Mouse (Mus musculus) spleen, postnatal 14 days (tissue): ENCODE results near the gene Stx1b.

ENCODE experiments used
- DNase-seq, 2 experiments: peaks; one replicate each; pipeline ENCODE4 v3.0.0; 2021 to 2022; ENCODE audit warnings: low spot score in 2 of 2

Gene Stx1b

GRCm38 (mm10) chr7:127817053-127817452 lies 7.3 kb downstream of the Stx1b start:
- no peak for DNase-seq

- DNase-seq: no peak
Observed at GRCm38 (mm10) chr7:127815954-127816821, 8.2 kb downstream of the Stx1b start.

- DNase-seq: no peak
Observed at GRCm38 (mm10) chr7:127815116-127815665, 9.2 kb downstream of the Stx1b start.

GRCm38 (mm10) chr7:127814241-127814921 lies 10.0 kb downstream of the Stx1b start:
- no peak for DNase-seq

- no peak for DNase-seq
Observed at GRCm38 (mm10) chr7:127813821-127814220, 10.5 kb downstream of the Stx1b start.

- no peak for DNase-seq
Observed at GRCm38 (mm10) chr7:127812292-127812691, 12.1 kb downstream of the Stx1b start.

GRCm38 (mm10) chr7:127811240-127811639 lies 13.1 kb downstream of the Stx1b start:
- no peak for DNase-seq

- no peak for DNase-seq
Observed at GRCm38 (mm10) chr7:127810650-127811049, 13.7 kb downstream of the Stx1b start.

GRCm38 (mm10) chr7:127809846-127810245 lies 14.5 kb downstream of the Stx1b start:
- no peak for DNase-seq

- DNase-seq: no peak
Observed at GRCm38 (mm10) chr7:127808821-127809220, 15.5 kb downstream of the Stx1b start.

- no peak for DNase-seq
Observed at GRCm38 (mm10) chr7:127802313-127802712, 22.0 kb downstream of the Stx1b start.

GRCm38 (mm10) chr7:127801010-127801621 lies 23.2 kb downstream of the Stx1b start:
- no peak for DNase-seq

- peak; percentile 61 to 74 for DNase-seq
Observed at GRCm38 (mm10) chr7:127800435-127801009, 23.8 kb downstream of the Stx1b start, which contains the start of gene Hsd3b7. Hsd3b7 (plus strand) TSS chr7:127800604.

GRCm38 (mm10) chr7:127799738-127800137 lies 24.6 kb downstream of the Stx1b start:
- DNase-seq: no peak

- DNase-seq: no peak
Observed at GRCm38 (mm10) chr7:127799211-127799610, 25.1 kb downstream of the Stx1b start.

- DNase-seq: no peak
Observed at GRCm38 (mm10) chr7:127798591-127798990, 25.8 kb downstream of the Stx1b start.

- DNase-seq: no peak
Observed at GRCm38 (mm10) chr7:127797076-127797845, 27.1 kb downstream of the Stx1b start.

GRCm38 (mm10) chr7:127785308-127785707 lies 39.0 kb downstream of the Stx1b start, which contains the start of gene Gm49388:
Gm49388 (plus strand) TSS chr7:127785608.
- no peak for DNase-seq

GRCm38 (mm10) chr7:127778350-127778749 lies 46.0 kb downstream of the Stx1b start:
- no peak for DNase-seq

- peak in 1 of 2 experiments; percentile 46 for DNase-seq
Observed at GRCm38 (mm10) chr7:127777474-127778266, 46.7 kb downstream of the Stx1b start.
